Mouse (Mus musculus): ENCODE data around the gene F13a1.

DNA sequence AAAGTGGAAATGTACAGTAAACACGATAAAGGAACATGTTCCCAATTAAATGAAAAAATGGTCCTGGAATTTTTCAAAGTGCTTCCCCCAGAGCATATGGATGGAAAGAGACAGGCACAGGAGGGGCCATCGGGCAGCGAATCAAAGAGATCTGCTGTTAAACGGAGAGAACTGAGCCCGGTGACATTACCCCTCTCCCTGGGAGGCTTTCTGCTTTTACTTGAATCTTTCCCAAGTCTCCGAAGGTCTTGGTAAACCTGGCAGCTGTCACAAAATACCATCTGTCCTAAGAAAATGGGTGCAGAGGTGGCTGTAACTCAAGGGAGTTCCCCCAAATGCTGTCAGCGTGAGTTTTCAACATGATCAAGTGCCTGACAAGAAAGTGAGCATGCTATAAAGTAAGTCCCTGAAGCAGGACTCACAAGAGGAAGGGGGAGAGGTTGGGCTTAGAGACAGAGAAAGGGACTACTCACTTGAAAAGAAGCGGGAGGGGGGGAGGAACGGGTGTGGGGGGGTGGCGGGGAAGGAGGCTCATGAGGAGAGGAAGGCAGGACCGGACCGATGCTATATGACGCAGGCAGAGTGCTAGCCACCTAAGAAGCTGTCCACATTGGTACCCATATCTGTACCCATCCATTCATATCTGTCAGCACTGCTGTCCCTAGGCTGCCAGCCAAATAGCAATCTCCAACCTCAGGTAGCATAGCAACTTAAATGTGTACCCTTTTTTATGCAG, 31.6 kb upstream of the F13a1 start:
- no peak for TF ChIP-seq POLR2A (IDR thresholded peaks at IDR 0.05; ENCODE audit: insufficient read depth, low read depth, low read length)
- no peak for TF ChIP-seq CTCF (IDR thresholded peaks at IDR 0.05; ENCODE audit: insufficient read depth, low read depth, low read length)

Data from olfactory bulb, adult 2 months (tissue).